Mouse (Mus musculus): Measurements from ENCODE around the gene Fhl2.

DNA sequence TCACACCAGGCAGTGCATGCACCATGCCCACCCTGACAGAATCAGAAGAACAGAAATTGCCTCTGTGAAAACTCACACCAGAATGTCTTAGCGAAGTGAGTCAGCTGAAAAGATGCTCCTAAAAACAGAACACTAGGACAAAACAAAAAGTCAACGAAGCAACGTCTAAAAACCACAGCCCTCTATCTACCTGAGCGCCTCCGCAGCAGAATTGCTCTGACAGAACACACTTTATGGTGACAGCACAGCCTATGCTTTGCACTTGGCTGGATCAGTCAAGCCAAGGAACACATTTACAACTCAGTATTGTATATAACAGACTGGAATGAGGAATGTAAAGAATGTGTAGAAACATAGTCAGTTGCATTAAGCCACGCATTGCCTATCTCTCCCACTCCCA, 18.4 kb downstream of the Fhl2 start:
- no peak for TF ChIP-seq CTCF (IDR thresholded peaks at IDR 0.05; ENCODE audit: borderline replicate concordance, control insufficient read depth, extremely low read depth, insufficient read depth, low read length, poor library complexity)
- TF ChIP-seq POLR2A (IDR thresholded peaks at IDR 0.05; ENCODE audit: control insufficient read depth, extremely low read depth, insufficient read depth, low read length, poor library complexity), result no peak

All from thymus, adult 2 months (tissue).